8 mouse cellular contexts compared by ENCODE assay signal in genomic region chrX:94990080-94990825, GRCm38 (mm10). TPM values are rescaled to one million over a fixed set of nuclear protein-coding genes. Genes with fewer than 3 reads are reported as not detected.
DNase-seq lines count a peak whose midpoint lies in the region; ATAC-seq lines count a peak whose summit lies in the region.

No protein-coding gene starts in this region.

- no peaks in the 10 kb centered on the region for H3K36me3 ChIP-seq in forebrain, embryonic 12.5 days (replicated peaks)
- no peaks in the 10 kb centered on the region for H3K36me3 ChIP-seq in hindbrain, embryonic 14.5 days (replicated peaks; ENCODE audit: control insufficient read depth, insufficient read depth)
- no peaks in the 10 kb centered on the region for H3K36me3 ChIP-seq in liver, embryonic 11.5 days (ENCODE audit: control insufficient read depth, insufficient read depth, low read length)
- no peaks in the 10 kb centered on the region for H3K36me3 ChIP-seq in neural tube, embryonic 11.5 days (ENCODE audit: control insufficient read depth, insufficient read depth, low read length)

- H3K27ac ChIP-seq in forebrain, embryonic 12.5 days: no peak overlapping the region
- no peak overlapping the region for H3K27ac ChIP-seq in hindbrain, embryonic 14.5 days
- H3K27ac ChIP-seq in liver, embryonic 11.5 days (ENCODE audit: low read depth, low read length): no peak overlapping the region
- no peak overlapping the region for H3K27ac ChIP-seq in neural tube, embryonic 11.5 days (ENCODE audit: low read depth, low read length)

- peaks cover 16% of the 10 kb centered on the region; the same call in 1 of the 2 replicates for H3K27me3 ChIP-seq in forebrain, embryonic 12.5 days
- H3K27me3 ChIP-seq in hindbrain, embryonic 14.5 days (ENCODE audit: control insufficient read depth, insufficient read depth, low read length): 0 out of 2 replicates have a peak, but pooled peaks cover 3% of the 10 kb centered on the region
- H3K27me3 ChIP-seq in liver, embryonic 11.5 days (replicated peaks; ENCODE audit: control insufficient read depth, insufficient read depth, low read length): peaks cover 11% of the 10 kb centered on the region
- H3K27me3 ChIP-seq in neural tube, embryonic 11.5 days (ENCODE audit: control insufficient read depth, insufficient read depth, low read length): no peaks in the 10 kb centered on the region

- no peaks in the 10 kb centered on the region for H3K4me1 ChIP-seq in forebrain, embryonic 12.5 days
- H3K4me1 ChIP-seq in hindbrain, embryonic 14.5 days (replicated peaks; ENCODE audit: control insufficient read depth, insufficient read depth, low read length): no peaks in the 10 kb centered on the region
- no peaks in the 10 kb centered on the region for H3K4me1 ChIP-seq in liver, embryonic 11.5 days (replicated peaks; ENCODE audit: control insufficient read depth, insufficient read depth, low read length)
- H3K4me1 ChIP-seq in neural tube, embryonic 11.5 days (ENCODE audit: control insufficient read depth, insufficient read depth, low read length): no peaks in the 10 kb centered on the region

- ATAC-seq in forebrain, embryonic 12.5 days (ENCODE audit: low FRiP score): peak; percentile 75
- peak; percentile 82 for ATAC-seq in hindbrain, embryonic 14.5 days (ENCODE audit: low FRiP score)
- ATAC-seq in liver, embryonic 11.5 days (replicated peaks; ENCODE audit: low FRiP score): peak; percentile 68
- ATAC-seq in neural tube, embryonic 11.5 days (ENCODE audit: insufficient read depth, low FRiP score, low TSS enrichment): peak; percentile 69; the same call in 1 of the 2 replicates
- no peak; the same call in 1 of the 2 replicates for ATAC-seq in erythroid progenitor cell, adult 5-6 weeks (replicated peaks; ENCODE audit: low FRiP score, poor library complexity, severe bottlenecking)

- 0 out of 2 replicates have a peak overlapping the region, but pooled peaks have one; percentile 12 for H3K9ac ChIP-seq in forebrain, embryonic 12.5 days
- peak overlapping the region; percentile 49 for H3K9ac ChIP-seq in hindbrain, embryonic 14.5 days
- peak overlapping the region; percentile 56 for H3K9ac ChIP-seq in liver, embryonic 11.5 days (ENCODE audit: low read depth, low read length)
- peak overlapping the region; percentile 41 for H3K9ac ChIP-seq in neural tube, embryonic 11.5 days (ENCODE audit: low read length)

- 20% methylated on average over 29 of the region's 29 CpGs for WGBS in forebrain, embryonic 12.5 days
- WGBS in hindbrain, embryonic 14.5 days: 11% methylated on average over 29 of the region's 29 CpGs
- WGBS in liver, embryonic 11.5 days: 18% methylated on average over 29 of the region's 29 CpGs
- 31% methylated on average over 29 of the region's 29 CpGs for WGBS in neural tube, embryonic 11.5 days

- H3K9me3 ChIP-seq in forebrain, embryonic 12.5 days: no peaks in the 10 kb centered on the region
- H3K9me3 ChIP-seq in hindbrain, embryonic 14.5 days (ENCODE audit: control insufficient read depth, low read length): no peaks in the 10 kb centered on the region
- no peaks in the 10 kb centered on the region for H3K9me3 ChIP-seq in liver, embryonic 11.5 days (ENCODE audit: control insufficient read depth, low read length)
- H3K9me3 ChIP-seq in neural tube, embryonic 11.5 days (ENCODE audit: control insufficient read depth, low read length): no peaks in the 10 kb centered on the region

- peak overlapping the region; percentile 53 for H3K4me2 ChIP-seq in forebrain, embryonic 12.5 days
- H3K4me2 ChIP-seq in hindbrain, embryonic 14.5 days (replicated peaks): peak overlapping the region; percentile 57
- peak overlapping the region; percentile 67 for H3K4me2 ChIP-seq in liver, embryonic 11.5 days
- peak overlapping the region; percentile 42 for H3K4me2 ChIP-seq in neural tube, embryonic 11.5 days (ENCODE audit: low read depth)

- peak overlapping the region; percentile 35 for H3K4me3 ChIP-seq in forebrain, embryonic 12.5 days (replicated peaks)
- H3K4me3 ChIP-seq in hindbrain, embryonic 14.5 days (replicated peaks; ENCODE audit: low read length): peak overlapping the region; percentile 34
- peak overlapping the region; percentile 36 for H3K4me3 ChIP-seq in liver, embryonic 11.5 days (ENCODE audit: low read depth, low read length)
- H3K4me3 ChIP-seq in neural tube, embryonic 11.5 days (ENCODE audit: low read depth, low read length): peak overlapping the region; percentile 27

- DNase-seq in cerebellum, adult 9-11 months: peak; percentile 3
- no peak for DNase-seq in cerebellum, postnatal 4 days (ENCODE audit: low spot score in 2 of 2)
- DNase-seq in R1 (ENCODE audit: low read depth, low spot score): peak; percentile 25
- DNase-seq in hindbrain, embryonic 14.5 days (ENCODE audit: low spot score): peak; percentile 24
- peak; percentile 45 for DNase-seq in liver, embryonic 11.5 days (ENCODE audit: low spot score)
- DNase-seq in neural tube, embryonic 11.5 days (ENCODE audit: low spot score): peak; percentile 40

RNA-seq across cellular contexts. Expression of gene Spin4, which starts 36.2 kb away (rescaled TPM):
- 9.5 and 10.0 TPM in 2 replicates for polyA plus RNA-seq in forebrain, embryonic 12.5 days (2016; fragmentation: Nextera tagmentation; extraction: Ambion mirVana)
- 3.7 and 5.4 TPM in 2 replicates for polyA plus RNA-seq in hindbrain, embryonic 14.5 days (2014; fragmentation: Nextera tagmentation; extraction: Ambion mirVana)
- 3.2 and 4.4 TPM in 2 replicates for polyA plus RNA-seq in liver, embryonic 11.5 days (2014; fragmentation: Nextera tagmentation; extraction: Ambion mirVana)
- polyA plus RNA-seq in neural tube, embryonic 11.5 days (2014; fragmentation: Nextera tagmentation; extraction: Ambion mirVana): 7.8 and 9.4 TPM in 2 replicates
- total RNA-seq in erythroid progenitor cell, adult 5-6 weeks (2015; ENCODE audit: low replicate concordance): not detected in 2 replicates
- total RNA-seq in erythroid progenitor cell, adult 5-6 weeks (2017; ENCODE audit: low replicate concordance): 0.13 TPM in 1 of 2 replicates, not detected in the other

Comparison
In these comparisons a context has a peak if more than half of its experiments do, and no peak if none do; other contexts are left out.
1. DNase-seq: peak in cerebellum, adult 9-11 months (single experiment), R1 (single experiment), hindbrain, embryonic 14.5 days (single experiment), liver, embryonic 11.5 days (single experiment) and neural tube, embryonic 11.5 days (single experiment); none in cerebellum, postnatal 4 days (0 of 2).
2. Peak in every context shown above with its lines, with median percentiles within 50 percentile points of each other: H3K4me2 ChIP-seq, H3K4me3 ChIP-seq and H3K9ac ChIP-seq.